Mouse (Mus musculus) midbrain, embryonic 16.5 days (tissue): ENCODE data around the gene Il10rb. TPM values are rescaled to one million over a fixed set of nuclear protein-coding genes. Genes with fewer than 3 reads are reported as not detected.

Experiments used
- ATAC-seq: fragments of 200-750 bp; cut with Nextera tagmentation; 2 replicates; pipeline ENCODE4 v1.8.0; 2017; ENCODE audit warnings: moderate TSS enrichment
- H3K27ac ChIP-seq: fragments of 300-500 bp; sonication (generic); 2 replicates; pipeline ENCODE4 v1.5.1; 2014; ENCODE audit warnings: mild to moderate bottlenecking, low read length, mixed read lengths
- H3K27me3 ChIP-seq: fragments of 300-500 bp; sonication (generic); 2 replicates; pipeline ENCODE4 v1.6.1; 2014; ENCODE audit warnings: low read depth, low read length, mixed read lengths; ENCODE audit not compliant: control insufficient read depth, insufficient read depth
- H3K36me3 ChIP-seq: fragments of 300-500 bp; sonication (generic); 2 replicates; pipeline ENCODE4 v1.6.1; 2014; ENCODE audit warnings: mild to moderate bottlenecking, low read length, moderate library complexity, mixed read lengths; ENCODE audit not compliant: control insufficient read depth, insufficient read depth
- H3K4me1 ChIP-seq: fragments of 300-500 bp; sonication (generic); 2 replicates; pipeline ENCODE4 v1.6.1; 2014; ENCODE audit warnings: mild to moderate bottlenecking, low read length, mixed read lengths; ENCODE audit not compliant: control insufficient read depth, insufficient read depth
- H3K4me2 ChIP-seq: fragments of 300-500 bp; sonication (generic); 2 replicates; pipeline ENCODE4 v1.6.1; 2014; ENCODE audit warnings: mild to moderate bottlenecking, low read length, mixed read lengths
- H3K4me3 ChIP-seq: fragments of 300-500 bp; sonication (generic); 2 replicates; pipeline ENCODE4 v1.5.1; 2014; ENCODE audit warnings: low read depth, mild to moderate bottlenecking, low read length, moderate library complexity, mixed read lengths
- H3K9ac ChIP-seq: fragments of 300-500 bp; sonication (generic); 2 replicates; pipeline ENCODE4 v1.6.1; 2014; ENCODE audit warnings: low read depth, low read length, mixed read lengths
- H3K9me3 ChIP-seq: fragments of 300-500 bp; sonication (generic); replicated peaks from 2 replicates; pipeline ENCODE4 v1.6.1; 2014; ENCODE audit warnings: mild to moderate bottlenecking, low read length, mixed read lengths; ENCODE audit not compliant: control insufficient read depth, poor library complexity, severe bottlenecking
- WGBS: fragments of 180-500 bp; shearing (Covaris S2); extraction: QIAGEN DNeasy Blood & Tissue Kit; methylation state at CpG from one replicate; pipeline ENCODE4 v1.1.7; 2014; 5-methylcytosine and 5-hydroxymethylcytosine counted together
- polyA plus RNA-seq: library from polyadenylated mRNA; unstranded; fragments of >200 nt; fragmentation: Nextera tagmentation; extraction: Ambion mirVana; gene quantifications from 2 replicates; pipeline ENCODE4 v1.2.1, GENCODE M21; 2015

Gene Il10rb
- polyA plus RNA-seq, 1 experiment from 2014 or later: 11.1 TPM

DNA sequence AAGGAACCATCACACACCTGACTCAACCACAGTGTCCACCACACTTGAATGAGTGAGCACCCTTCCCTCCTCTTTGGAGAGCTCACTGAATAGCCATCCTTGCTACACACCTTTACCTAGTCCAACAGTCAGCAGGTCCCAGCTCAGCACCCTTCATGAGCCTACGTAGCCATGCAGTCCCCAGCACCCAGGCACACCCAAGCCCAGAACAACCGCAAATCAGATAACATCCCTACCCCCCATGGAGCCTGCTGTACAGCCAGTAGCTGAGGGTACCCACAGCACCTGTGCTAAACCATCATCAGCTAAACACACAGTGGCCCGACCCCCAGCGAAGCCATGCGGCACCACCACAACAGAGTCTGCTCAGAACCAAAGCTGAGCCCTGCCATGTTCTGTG is 42.1 kb downstream of the Il10rb start:
- ATAC-seq: no peak
- H3K9ac ChIP-seq: no peak overlapping the region
- H3K4me1 ChIP-seq: no peaks in the 10 kb centered on the region
- no peaks in the 10 kb centered on the region for H3K36me3 ChIP-seq
- no peaks in the 10 kb centered on the region for H3K27me3 ChIP-seq
- H3K4me3 ChIP-seq: no peak overlapping the region
- no peaks in the 10 kb centered on the region for H3K9me3 ChIP-seq
- no peak overlapping the region for H3K27ac ChIP-seq
- WGBS: 90% methylated on average over 5 of the region's 5 CpGs
- no peak overlapping the region for H3K4me2 ChIP-seq

DNA sequence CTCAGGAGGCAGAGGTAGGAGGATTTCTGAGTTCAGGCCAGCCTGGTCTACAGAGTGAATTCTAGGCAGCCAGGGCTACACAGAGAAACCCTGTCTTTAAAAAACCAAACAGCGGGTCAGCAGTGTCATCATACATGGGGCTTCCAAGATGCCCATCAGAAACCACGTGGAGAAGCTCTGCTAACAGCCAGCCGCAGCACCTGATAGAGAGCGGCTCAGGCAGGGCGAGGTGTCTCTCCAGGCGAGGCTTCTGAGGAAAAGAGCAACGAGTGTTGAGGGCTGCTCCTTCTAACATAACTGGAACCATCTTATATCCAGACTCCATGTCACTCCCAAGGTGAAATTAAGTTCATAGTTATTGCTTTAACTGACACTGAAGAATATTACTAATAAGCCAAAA is 42.9 kb downstream of the Il10rb start:
- H3K9me3 ChIP-seq: no peaks in the 10 kb centered on the region
- no peak for ATAC-seq
- no peak overlapping the region for H3K4me3 ChIP-seq
- H3K9ac ChIP-seq: no peak overlapping the region
- 87% methylated on average over 7 of the region's 7 CpGs for WGBS
- no peaks in the 10 kb centered on the region for H3K36me3 ChIP-seq
- no peaks in the 10 kb centered on the region for H3K27me3 ChIP-seq
- H3K4me2 ChIP-seq: no peak overlapping the region
- no peaks in the 10 kb centered on the region for H3K4me1 ChIP-seq
- no peak overlapping the region for H3K27ac ChIP-seq

GRCm38 (mm10) chr16:91450137-91451064 is 44.4 kb downstream of the Il10rb start:
- WGBS: 83% methylated on average over 12 of the region's 12 CpGs
- no peak overlapping the region for H3K4me2 ChIP-seq
- H3K27me3 ChIP-seq: no peaks in the 10 kb centered on the region
- H3K27ac ChIP-seq: no peak overlapping the region
- no peak for ATAC-seq
- H3K4me3 ChIP-seq: no peak overlapping the region
- no peak overlapping the region for H3K9ac ChIP-seq
- H3K36me3 ChIP-seq: no peaks in the 10 kb centered on the region
- H3K9me3 ChIP-seq: no peaks in the 10 kb centered on the region
- H3K4me1 ChIP-seq: no peaks in the 10 kb centered on the region

GRCm38 (mm10) chr16:91451949-91452348 is 46.0 kb downstream of the Il10rb start:
- no peaks in the 10 kb centered on the region for H3K27me3 ChIP-seq
- no peaks in the 10 kb centered on the region for H3K4me1 ChIP-seq
- no peak overlapping the region for H3K4me2 ChIP-seq
- H3K27ac ChIP-seq: no peak overlapping the region
- no peak for ATAC-seq
- WGBS: 88% methylated on average over 2 of the region's 2 CpGs
- H3K4me3 ChIP-seq: no peak overlapping the region
- H3K9me3 ChIP-seq: no peaks in the 10 kb centered on the region
- no peak overlapping the region for H3K9ac ChIP-seq
- no peaks in the 10 kb centered on the region for H3K36me3 ChIP-seq

- Histone ChIP-seq H3K27ac (no peak overlapping the region), H3K9ac (no peak overlapping the region), H3K4me3 (no peak overlapping the region), H3K4me1 (no peaks in the 10 kb centered on the region), H3K4me2 (no peak overlapping the region), H3K36me3 (no peaks in the 10 kb centered on the region), H3K9me3 (no peaks in the 10 kb centered on the region), H3K27me3 (no peaks in the 10 kb centered on the region)
- 76% methylated on average over 6 of the region's 6 CpGs for WGBS
- ATAC-seq: no peak
Measured at GRCm38 (mm10) chr16:91452363-91452896, 46.5 kb downstream of the Il10rb start.

- no peaks in the 10 kb centered on the region for H3K27me3 ChIP-seq
- H3K9ac ChIP-seq: no peak overlapping the region
- no peak for ATAC-seq
- no peak overlapping the region for H3K4me3 ChIP-seq
- WGBS: 66% methylated on average over 4 of the region's 4 CpGs
- H3K4me1 ChIP-seq: no peaks in the 10 kb centered on the region
- H3K27ac ChIP-seq: no peak overlapping the region
- no peaks in the 10 kb centered on the region for H3K9me3 ChIP-seq
- H3K4me2 ChIP-seq: no peak overlapping the region
- no peaks in the 10 kb centered on the region for H3K36me3 ChIP-seq
Measured at GRCm38 (mm10) chr16:91455868-91456267, 49.9 kb downstream of the Il10rb start.

DNA sequence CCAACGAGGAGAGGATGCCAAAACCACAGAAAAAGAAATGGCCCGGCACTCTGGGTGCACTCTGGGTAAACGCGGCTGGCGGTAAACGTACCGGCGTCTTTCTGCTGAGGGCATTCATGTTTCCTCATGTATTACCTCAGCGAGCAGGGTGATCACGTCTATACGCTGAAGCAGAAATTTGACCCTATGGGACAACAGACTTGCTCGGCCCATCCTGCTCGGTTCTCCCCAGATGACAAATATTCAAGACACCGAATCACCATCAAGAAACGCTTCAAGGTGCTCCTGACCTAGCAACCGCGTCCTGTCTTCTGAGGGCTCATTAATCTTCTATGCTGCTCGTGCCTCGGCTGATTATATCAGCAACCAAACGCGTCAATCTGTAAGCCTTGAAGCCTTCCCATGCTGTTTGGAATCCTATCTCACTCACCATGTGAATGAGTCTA is 52.4 kb downstream of the Il10rb start:
- Histone ChIP-seq H3K4me1 (no peaks in the 10 kb centered on the region), H3K36me3 (no peaks in the 10 kb centered on the region), H3K4me3 (no peak overlapping the region), H3K27me3 (no peaks in the 10 kb centered on the region), H3K9ac (no peak overlapping the region), H3K9me3 (no peaks in the 10 kb centered on the region), H3K27ac (no peak overlapping the region), H3K4me2 (no peak overlapping the region)
- WGBS: 84% methylated on average over 21 of the region's 21 CpGs
- no peak for ATAC-seq

GRCm38 (mm10) chr16:91458976-91459375 is 53.0 kb downstream of the Il10rb start:
- Histone ChIP-seq H3K4me2 (no peak overlapping the region), H3K27me3 (no peaks in the 10 kb centered on the region), H3K4me1 (peaks cover 1% of the 10 kb centered on the region), H3K9ac (no peak overlapping the region), H3K4me3 (no peak overlapping the region), H3K9me3 (no peaks in the 10 kb centered on the region), H3K27ac (peak overlapping the region; percentile 22; the same call in 1 of the 2 replicates), H3K36me3 (no peaks in the 10 kb centered on the region)
- ATAC-seq: no peak
- 38% methylated on average over 5 of the region's 5 CpGs for WGBS

DNA sequence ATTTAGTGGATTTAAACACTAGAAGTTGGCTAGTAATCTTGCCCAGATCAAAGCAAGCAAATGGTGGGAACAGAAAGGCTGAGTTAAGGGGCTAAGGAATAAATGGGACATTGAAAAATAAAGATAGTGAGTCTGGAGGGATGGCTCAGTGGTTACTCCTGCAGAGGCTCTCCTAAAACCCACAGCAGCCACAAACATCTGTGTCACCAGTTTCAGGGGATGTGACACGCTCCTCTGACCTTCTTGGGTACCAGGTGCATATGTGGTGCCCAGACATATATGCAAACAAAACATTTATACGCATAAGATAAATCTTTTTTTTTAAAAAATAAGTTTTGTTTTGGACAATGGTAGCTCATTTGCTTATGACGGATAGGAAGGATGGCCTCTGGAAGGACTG is 53.4 kb downstream of the Il10rb start:
- ATAC-seq: no peak
- no peak overlapping the region for H3K9ac ChIP-seq
- no peak overlapping the region for H3K4me3 ChIP-seq
- H3K4me2 ChIP-seq: no peak overlapping the region
- peak overlapping the region; percentile 22; the same call in 1 of the 2 replicates for H3K27ac ChIP-seq
- peaks cover 4% of the 10 kb centered on the region for H3K4me1 ChIP-seq
- 83% methylated on average over 3 of the region's 3 CpGs for WGBS
- H3K27me3 ChIP-seq: no peaks in the 10 kb centered on the region
- no peaks in the 10 kb centered on the region for H3K36me3 ChIP-seq
- no peaks in the 10 kb centered on the region for H3K9me3 ChIP-seq
